Mouse (Mus musculus): ENCODE data around the gene Angpt4.

The Angpt4 gene

DNA sequence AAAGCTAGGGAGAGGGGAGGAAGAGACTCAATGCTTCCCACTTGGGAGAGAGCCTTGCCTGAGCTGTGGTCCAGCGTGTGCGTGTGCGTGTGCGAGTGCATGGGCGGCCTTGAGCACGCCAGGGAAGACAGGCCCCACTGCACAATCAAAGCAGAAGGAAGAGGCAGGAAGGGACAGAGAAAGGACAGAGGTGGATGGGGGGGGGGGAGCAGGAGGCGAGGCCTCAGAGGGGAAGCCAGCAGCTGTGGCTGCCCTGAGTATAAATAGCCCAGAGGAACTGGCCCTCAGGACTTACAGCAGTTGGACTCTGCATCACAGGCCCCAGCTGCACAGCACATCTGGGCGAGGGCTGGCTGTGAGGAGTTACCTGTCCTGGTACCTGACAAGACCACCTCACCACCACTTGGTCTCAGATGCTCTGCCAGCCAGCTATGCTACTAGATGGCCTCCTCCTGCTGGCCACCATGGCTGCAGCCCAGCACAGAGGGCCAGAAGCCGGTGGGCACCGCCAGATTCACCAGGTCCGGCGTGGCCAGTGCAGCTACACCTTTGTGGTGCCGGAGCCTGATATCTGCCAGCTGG lies at the start of gene Angpt4:
Gene Angpt4 (plus strand): TSS at position 292 of the 582 bp plus-strand sequence.
- no peak for DNase-seq (ENCODE audit: low spot score)

- DNase-seq (ENCODE audit: low spot score) = no peak
Measured at GRCm38 (mm10) chr2:151862257-151862810, 48.7 kb upstream of the Angpt4 start.

- no peak for DNase-seq (ENCODE audit: low spot score)
Measured at GRCm38 (mm10) chr2:151864941-151865340, 46.1 kb upstream of the Angpt4 start.

DNA sequence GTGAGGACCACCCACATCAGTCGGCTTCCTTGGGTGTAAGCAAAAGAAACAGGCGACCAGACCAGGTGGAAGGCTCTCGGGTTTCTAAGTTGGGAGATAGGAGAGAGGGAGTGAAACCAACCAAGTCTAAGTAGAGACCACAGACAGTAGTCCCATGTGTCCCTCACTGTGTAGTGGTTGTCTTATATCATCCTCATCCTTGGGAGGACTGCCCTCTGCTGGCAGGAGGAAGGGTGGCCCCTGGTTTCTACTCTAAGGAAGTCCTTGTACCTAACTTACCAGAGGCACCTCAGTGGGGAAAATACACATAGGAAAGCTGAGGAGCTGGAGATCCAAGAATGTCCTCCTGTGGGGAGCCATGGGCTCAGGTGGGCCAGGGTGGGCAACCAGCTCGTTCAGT lies 44.5 kb upstream of the Angpt4 start:
- peak; percentile 27 for DNase-seq (ENCODE audit: low spot score)

- no peak for DNase-seq (ENCODE audit: low spot score)
Measured at GRCm38 (mm10) chr2:151868196-151868595, 42.8 kb upstream of the Angpt4 start.

GRCm38 (mm10) chr2:151874551-151874950 lies 36.5 kb upstream of the Angpt4 start:
- DNase-seq (ENCODE audit: low spot score) = no peak

GRCm38 (mm10) chr2:151876012-151876485 lies 35.0 kb upstream of the Angpt4 start:
- DNase-seq (ENCODE audit: low spot score) = peak; percentile 35

- no peak for DNase-seq (ENCODE audit: low spot score)
Measured at GRCm38 (mm10) chr2:151878645-151879044, 32.4 kb upstream of the Angpt4 start.

GRCm38 (mm10) chr2:151879760-151880159 lies 31.2 kb upstream of the Angpt4 start:
- DNase-seq (ENCODE audit: low spot score) = no peak

- DNase-seq (ENCODE audit: low spot score) = no peak
Measured at GRCm38 (mm10) chr2:151891031-151891430, 20.0 kb upstream of the Angpt4 start.

DNA sequence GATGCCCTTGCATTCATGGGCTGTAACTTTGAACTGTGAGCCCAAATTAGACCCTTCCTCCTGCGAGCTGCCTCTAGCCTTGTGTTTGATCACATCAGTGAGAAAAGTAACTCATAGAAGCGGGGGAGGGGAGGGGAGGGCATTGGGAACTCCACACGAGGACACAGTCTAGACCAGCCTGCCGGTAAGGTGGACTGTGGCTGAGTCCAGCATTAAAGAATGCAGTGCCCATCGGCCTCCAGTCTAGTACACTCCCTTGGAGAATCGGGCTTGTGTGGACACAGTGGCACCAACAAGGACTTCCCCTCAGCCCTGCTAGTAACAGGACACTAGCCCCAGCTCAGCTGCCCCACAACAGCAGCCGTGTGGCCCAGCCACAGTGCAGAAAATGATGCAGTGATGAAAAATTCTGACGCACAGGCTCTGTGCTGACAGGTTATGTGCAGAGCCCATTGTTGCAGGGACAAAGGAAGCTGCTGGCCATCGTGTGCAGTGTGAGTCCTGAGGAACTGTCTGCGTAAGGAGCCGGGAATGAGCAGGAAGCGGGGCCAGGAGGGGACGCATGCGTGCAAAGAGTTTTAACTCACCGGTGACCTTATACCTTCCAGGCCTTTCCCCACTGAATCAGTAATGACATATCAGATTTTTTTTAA lies 17.8 kb upstream of the Angpt4 start:
- no peak for DNase-seq (ENCODE audit: low spot score)

GRCm38 (mm10) chr2:151894209-151894980 lies 16.6 kb upstream of the Angpt4 start:
- DNase-seq (ENCODE audit: low spot score) = no peak

- no peak for DNase-seq (ENCODE audit: low spot score)
Measured at GRCm38 (mm10) chr2:151895911-151896310, 15.1 kb upstream of the Angpt4 start.

- DNase-seq (ENCODE audit: low spot score) = no peak
Measured at GRCm38 (mm10) chr2:151898106-151898505, 12.9 kb upstream of the Angpt4 start.

- DNase-seq (ENCODE audit: low spot score) = no peak
Measured at GRCm38 (mm10) chr2:151900845-151901244, 10.2 kb upstream of the Angpt4 start.

DNA sequence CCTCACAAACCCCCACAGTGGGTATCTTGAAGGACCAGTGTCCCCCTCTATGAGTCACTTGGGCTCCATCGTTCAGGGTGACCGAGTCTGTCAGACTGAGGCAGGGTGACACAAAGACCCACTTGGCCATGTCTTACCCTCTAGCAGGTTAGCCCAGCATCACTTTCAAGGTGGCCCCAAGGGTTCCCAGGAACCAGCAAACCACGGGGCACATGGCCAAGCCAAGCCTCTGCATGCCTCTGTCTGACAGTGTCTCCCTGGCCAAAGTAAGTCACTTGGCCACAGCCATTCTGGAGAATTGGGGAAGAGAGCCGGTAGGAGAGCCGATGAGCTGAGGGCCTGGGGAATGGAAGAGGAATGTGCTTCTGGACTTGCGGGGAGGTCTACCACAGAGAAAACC lies 7.7 kb upstream of the Angpt4 start:
- DNase-seq (ENCODE audit: low spot score) = no peak

DNA sequence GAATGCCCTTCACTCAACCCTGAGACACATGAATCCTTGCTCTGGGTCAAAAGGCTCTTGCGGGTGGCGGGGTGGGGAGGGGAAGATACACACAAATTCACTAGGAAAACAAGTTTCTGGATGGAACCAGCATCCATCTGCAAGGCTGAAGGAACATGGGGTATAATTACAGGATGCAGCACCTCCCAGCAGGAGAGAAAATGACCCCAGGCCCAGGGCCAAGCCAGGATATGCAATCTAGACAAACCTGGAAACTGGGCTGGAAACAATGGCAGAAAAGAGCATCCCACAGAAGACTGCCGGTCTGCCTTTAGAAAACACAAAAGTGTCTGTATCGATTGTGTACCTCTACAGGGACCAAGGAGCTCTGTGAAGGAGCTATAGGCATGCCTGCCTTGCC lies 7.1 kb upstream of the Angpt4 start:
- DNase-seq (ENCODE audit: low spot score) = no peak

DNA sequence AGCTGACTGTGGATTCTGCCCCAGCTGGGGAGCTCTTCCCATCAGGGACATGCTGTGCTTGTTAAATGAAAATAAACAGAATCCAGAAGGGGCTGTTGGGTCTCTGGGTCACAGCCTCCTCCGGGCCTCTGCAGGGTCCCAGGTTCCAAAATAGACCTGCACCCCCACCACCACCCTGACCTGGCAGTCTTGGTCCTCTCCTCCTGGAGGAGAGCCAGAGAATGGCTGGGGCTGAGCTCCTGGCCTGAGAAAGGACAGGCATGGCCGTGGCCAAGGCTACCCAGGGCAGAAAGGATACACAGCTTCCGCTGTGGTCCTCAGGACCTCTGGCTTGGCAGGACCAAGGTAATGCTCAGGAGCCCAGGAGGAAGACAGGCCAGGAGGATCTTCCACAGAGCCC lies 6.4 kb upstream of the Angpt4 start:
- no peak for DNase-seq (ENCODE audit: low spot score)

DNA sequence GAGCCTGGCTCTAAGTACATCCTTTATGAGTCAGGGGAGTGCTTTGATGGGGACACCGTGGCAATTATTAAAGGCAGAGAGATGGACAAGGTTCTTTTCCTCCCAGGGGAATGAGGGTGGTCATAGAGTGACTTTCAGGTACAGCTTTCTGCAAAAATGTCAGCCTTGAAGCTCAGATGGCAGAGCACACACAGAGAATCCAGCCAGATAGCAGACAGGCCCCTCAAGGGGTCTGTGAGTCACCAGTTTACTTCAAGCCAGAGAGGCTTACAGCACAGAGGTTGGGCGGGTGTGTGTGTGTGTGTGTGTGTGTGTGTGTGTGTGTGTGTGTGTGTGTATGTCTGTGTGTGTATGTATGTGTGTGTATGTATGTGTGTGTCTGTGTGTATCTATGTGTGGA lies 4.0 kb upstream of the Angpt4 start:
- no peak for DNase-seq (ENCODE audit: low spot score)

DNA sequence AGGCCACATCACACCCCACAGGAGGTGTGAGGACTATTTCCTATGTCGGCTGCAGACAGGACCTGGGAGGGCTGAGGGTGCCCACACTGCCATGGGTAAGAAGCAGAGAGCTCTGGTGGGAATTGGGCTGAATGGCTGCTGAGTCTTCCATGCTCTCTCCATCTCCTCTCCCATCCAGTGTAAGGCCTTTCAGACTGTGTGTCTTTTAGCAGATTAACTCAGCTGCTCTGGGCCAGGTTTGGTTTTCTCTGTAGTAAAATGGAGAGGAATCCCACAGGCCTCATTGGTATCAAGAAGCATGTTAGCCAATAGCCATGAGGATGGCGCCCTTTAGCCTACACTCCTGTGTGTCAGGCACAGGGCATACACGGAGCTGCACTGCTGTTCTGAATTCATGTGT lies 1.6 kb upstream of the Angpt4 start:
- DNase-seq (ENCODE audit: low spot score) = no peak

GRCm38 (mm10) chr2:151910498-151910897 lies 512 bp upstream of the Angpt4 start:
- no peak for DNase-seq (ENCODE audit: low spot score)

- DNase-seq (ENCODE audit: low spot score) = no peak
Measured at GRCm38 (mm10) chr2:151911751-151912150, 741 bp downstream of the Angpt4 start.

DNA sequence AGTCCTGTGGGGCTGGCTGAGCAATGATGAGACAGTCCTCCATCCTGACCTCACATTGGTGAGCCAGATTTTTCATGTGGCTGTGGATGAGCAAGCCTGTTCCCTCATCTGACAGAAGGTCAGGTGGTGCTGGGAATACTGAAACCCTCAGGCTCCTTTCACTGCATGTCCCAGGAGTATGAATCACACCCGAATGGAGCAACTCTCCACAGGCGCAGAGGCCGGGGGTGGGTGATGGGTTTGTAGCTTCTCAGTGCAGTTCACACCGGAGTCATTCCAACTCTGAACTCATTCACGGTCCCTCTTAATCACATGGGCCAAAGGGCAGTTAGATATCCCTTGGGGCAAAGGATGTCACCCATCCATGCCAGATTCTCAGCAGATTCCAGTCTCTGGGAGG lies 3.1 kb downstream of the Angpt4 start:
- DNase-seq (ENCODE audit: low spot score) = no peak
